Mouse (Mus musculus) embryonic facial prominence, embryonic 11.5 days (tissue): ENCODE results near the gene Sema6d. TPM values are rescaled to one million over a fixed set of nuclear protein-coding genes. Genes with fewer than 3 reads are reported as not detected.

Experiments
- ATAC-seq: fragments of 200-750 bp; cut with Nextera tagmentation; replicated peaks from 2 replicates; pipeline ENCODE4 v1.8.0; 2017; ENCODE audit warnings: low read depth; ENCODE audit not compliant: insufficient number of reproducible peaks, low FRiP score, low TSS enrichment
- DNase-seq: peaks from one replicate; pipeline ENCODE4 v3.0.0-alpha.2; 2015; ENCODE audit warnings: low spot score
- H3K27ac ChIP-seq: fragments of 300-500 bp; sonication (generic); replicated peaks from 2 replicates; pipeline ENCODE4 v1.5.1; 2014; ENCODE audit warnings: mild to moderate bottlenecking, low read depth, low read length, control low read depth
- H3K27me3 ChIP-seq: fragments of 300-500 bp; sonication (generic); 2 replicates; pipeline ENCODE4 v1.6.1; 2014; ENCODE audit warnings: mild to moderate bottlenecking, low read length, moderate library complexity, mixed read lengths; ENCODE audit not compliant: control insufficient read depth, insufficient read depth
- H3K36me3 ChIP-seq: fragments of 300-500 bp; sonication (generic); replicated peaks from 2 replicates; pipeline ENCODE4 v1.6.1; 2014; ENCODE audit warnings: low read depth, mild to moderate bottlenecking, low read length, moderate library complexity, mixed read lengths; ENCODE audit not compliant: control insufficient read depth, insufficient read depth
- H3K4me1 ChIP-seq: fragments of 300-500 bp; sonication (generic); 2 replicates; pipeline ENCODE4 v1.6.1; 2014; ENCODE audit warnings: low read length, mixed read lengths; ENCODE audit not compliant: control insufficient read depth, insufficient read depth
- H3K4me2 ChIP-seq: fragments of 300-500 bp; sonication (generic); 2 replicates; pipeline ENCODE4 v1.6.1; 2014; ENCODE audit warnings: low read depth, mild to moderate bottlenecking, control low read depth, low read length, moderate library complexity
- H3K4me3 ChIP-seq: fragments of 300-500 bp; sonication (generic); 2 replicates; pipeline ENCODE4 v1.5.1; 2014; ENCODE audit warnings: low read depth, low read length, control low read depth
- H3K9ac ChIP-seq: fragments of 300-500 bp; sonication (generic); replicated peaks from 2 replicates; pipeline ENCODE4 v1.6.1; 2014; ENCODE audit warnings: mild to moderate bottlenecking, control low read depth, low read length
- H3K9me3 ChIP-seq: fragments of 300-500 bp; sonication (generic); replicated peaks from 2 replicates; pipeline ENCODE4 v1.6.1; 2016; ENCODE audit warnings: mild to moderate bottlenecking, low read length, inconsistent platforms, mixed read lengths; ENCODE audit not compliant: control insufficient read depth
- WGBS: fragments of 180-500 bp; shearing (Covaris S2); extraction: QIAGEN DNeasy Blood & Tissue Kit; methylation state at CpG from one replicate; pipeline ENCODE4 v1.1.7; 2014; 5-methylcytosine and 5-hydroxymethylcytosine counted together
- polyA plus RNA-seq: library from polyadenylated mRNA; unstranded; fragments of >200 nt; fragmentation: Nextera tagmentation; extraction: Ambion mirVana; gene quantifications from 2 replicates; pipeline ENCODE4 v1.2.1, GENCODE M21; 2014

The Sema6d gene
- polyA plus RNA-seq, 1 experiment from 2014 or later, result 10.5 TPM

DNA sequence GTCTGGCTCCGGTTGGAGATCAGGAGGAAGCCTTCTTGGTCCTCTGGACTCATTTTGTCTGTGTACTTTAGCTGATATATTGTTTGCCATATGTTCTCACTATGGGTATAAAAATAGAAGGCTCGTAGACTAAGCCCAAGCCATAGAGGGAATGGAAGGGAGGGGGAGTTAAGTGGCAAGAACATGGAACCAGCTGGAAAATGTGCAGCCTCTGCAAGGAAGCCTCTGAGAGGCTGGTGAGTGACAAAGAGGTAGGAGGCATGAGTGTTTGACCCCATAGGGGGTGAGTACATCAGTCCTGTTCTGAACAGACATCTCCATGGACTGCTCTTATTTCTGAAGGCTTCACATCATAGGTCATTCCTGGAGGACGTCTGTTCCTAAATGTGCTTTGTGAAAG is 37.1 kb downstream of the Sema6d start:
- WGBS, result 63% methylated on average over 3 of the region's 3 CpGs
- ATAC-seq, result no peak

DNA sequence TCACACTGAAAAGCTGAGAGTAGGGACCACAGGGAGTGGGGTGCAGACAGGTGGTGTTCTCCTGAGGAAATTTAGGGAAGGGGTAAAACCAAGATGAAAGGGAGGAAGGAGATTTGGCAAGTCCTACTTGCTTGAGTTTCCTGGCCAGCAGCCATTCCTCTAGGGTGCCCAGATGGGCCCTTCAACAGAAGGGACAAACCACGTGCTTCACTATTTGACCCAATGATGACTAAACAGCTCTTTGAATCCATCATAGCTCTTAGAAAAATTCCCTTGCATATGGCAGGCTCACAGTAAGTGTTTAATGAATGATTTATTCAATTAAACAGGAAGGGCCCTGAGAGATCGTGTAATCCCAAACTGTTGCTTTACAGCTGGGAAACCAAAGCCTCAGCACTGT is 41.1 kb downstream of the Sema6d start:
- WGBS, result 82% methylated on average over 2 of the region's 2 CpGs
- ATAC-seq, result no peak
- no peaks in the 10 kb centered on the region for H3K4me1 ChIP-seq
- no peaks in the 10 kb centered on the region for H3K36me3 ChIP-seq
- H3K4me2 ChIP-seq, result no peak overlapping the region
- no peak for DNase-seq
- H3K4me3 ChIP-seq, result no peak overlapping the region
- H3K9ac ChIP-seq, result no peak overlapping the region
- H3K9me3 ChIP-seq, result no peaks in the 10 kb centered on the region
- H3K27me3 ChIP-seq, result no peaks in the 10 kb centered on the region
- H3K27ac ChIP-seq, result no peak overlapping the region

More for the DNA sequence above, 37.1 kb downstream of the Sema6d start:
- Histone ChIP-seq H3K4me3 (no peak overlapping the region), H3K9me3 (no peaks in the 10 kb centered on the region), H3K27ac (no peak overlapping the region), H3K4me2 (no peak overlapping the region), H3K27me3 (no peaks in the 10 kb centered on the region), H3K9ac (no peak overlapping the region), H3K36me3 (no peaks in the 10 kb centered on the region), H3K4me1 (no peaks in the 10 kb centered on the region)
- DNase-seq, result no peak

GRCm38 (mm10) chr2:124141510-124142044 is 51.8 kb downstream of the Sema6d start:
- no peaks in the 10 kb centered on the region for H3K27me3 ChIP-seq
- no peak for ATAC-seq
- 76% methylated on average over 3 of the region's 3 CpGs for WGBS
- H3K9ac ChIP-seq, result no peak overlapping the region
- H3K4me3 ChIP-seq, result no peak overlapping the region
- H3K4me1 ChIP-seq, result no peaks in the 10 kb centered on the region
- H3K36me3 ChIP-seq, result no peaks in the 10 kb centered on the region
- no peak overlapping the region for H3K27ac ChIP-seq
- no peak for DNase-seq
- no peak overlapping the region for H3K4me2 ChIP-seq
- no peaks in the 10 kb centered on the region for H3K9me3 ChIP-seq

DNA sequence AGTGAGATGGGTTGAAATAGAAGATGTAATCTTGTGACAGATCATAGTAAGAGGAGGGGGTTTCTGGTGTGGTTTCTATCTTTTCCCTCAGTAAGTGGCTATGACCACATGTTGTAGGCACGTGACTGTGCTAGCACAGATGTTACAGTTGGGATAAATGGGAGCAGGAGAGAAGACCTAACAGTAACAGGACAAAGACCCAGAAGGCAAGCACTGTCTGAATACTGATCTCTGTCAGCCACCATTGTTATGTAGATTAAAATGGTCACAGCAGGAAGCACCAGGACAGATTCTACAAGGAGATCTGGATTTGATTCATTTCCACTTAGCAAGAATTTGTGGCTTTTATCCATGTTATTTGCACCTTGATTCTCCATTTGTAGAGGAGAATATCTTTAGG is 55.8 kb downstream of the Sema6d start:
- WGBS, result 14% methylated on average over 1 of the region's 1 CpGs
- Histone ChIP-seq H3K4me1 (no peaks in the 10 kb centered on the region), H3K4me2 (no peak overlapping the region), H3K4me3 (no peak overlapping the region), H3K27ac (no peak overlapping the region), H3K36me3 (no peaks in the 10 kb centered on the region), H3K9me3 (no peaks in the 10 kb centered on the region), H3K9ac (no peak overlapping the region), H3K27me3 (no peaks in the 10 kb centered on the region)
- DNase-seq (no peak), ATAC-seq (no peak)

DNA sequence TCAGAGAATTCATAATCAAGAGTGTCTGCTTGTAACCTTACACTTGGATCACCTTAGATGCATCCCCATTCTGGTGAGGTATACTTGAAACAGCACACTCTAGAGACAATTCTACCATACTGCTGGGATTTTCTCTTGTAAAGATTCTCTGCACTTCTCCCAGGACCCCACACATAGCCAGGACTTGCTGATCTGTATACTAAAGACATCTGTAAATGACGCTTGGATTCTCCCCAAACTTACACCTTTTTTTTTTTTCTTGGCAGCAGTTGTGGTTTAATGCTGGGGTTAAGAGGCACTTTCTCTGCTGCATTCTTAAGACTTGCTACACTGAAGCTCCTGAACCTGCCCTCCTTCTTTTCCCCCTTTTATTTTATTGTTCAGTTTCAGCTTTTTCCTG is 68.4 kb downstream of the Sema6d start:
- DNase-seq, result no peak
- no peak overlapping the region for H3K27ac ChIP-seq
- 48% methylated on average over 1 of the region's 1 CpGs for WGBS
- H3K36me3 ChIP-seq, result no peaks in the 10 kb centered on the region
- no peaks in the 10 kb centered on the region for H3K9me3 ChIP-seq
- ATAC-seq, result no peak
- H3K4me2 ChIP-seq, result no peak overlapping the region
- H3K9ac ChIP-seq, result no peak overlapping the region
- H3K27me3 ChIP-seq, result no peaks in the 10 kb centered on the region
- no peaks in the 10 kb centered on the region for H3K4me1 ChIP-seq
- no peak overlapping the region for H3K4me3 ChIP-seq

DNA sequence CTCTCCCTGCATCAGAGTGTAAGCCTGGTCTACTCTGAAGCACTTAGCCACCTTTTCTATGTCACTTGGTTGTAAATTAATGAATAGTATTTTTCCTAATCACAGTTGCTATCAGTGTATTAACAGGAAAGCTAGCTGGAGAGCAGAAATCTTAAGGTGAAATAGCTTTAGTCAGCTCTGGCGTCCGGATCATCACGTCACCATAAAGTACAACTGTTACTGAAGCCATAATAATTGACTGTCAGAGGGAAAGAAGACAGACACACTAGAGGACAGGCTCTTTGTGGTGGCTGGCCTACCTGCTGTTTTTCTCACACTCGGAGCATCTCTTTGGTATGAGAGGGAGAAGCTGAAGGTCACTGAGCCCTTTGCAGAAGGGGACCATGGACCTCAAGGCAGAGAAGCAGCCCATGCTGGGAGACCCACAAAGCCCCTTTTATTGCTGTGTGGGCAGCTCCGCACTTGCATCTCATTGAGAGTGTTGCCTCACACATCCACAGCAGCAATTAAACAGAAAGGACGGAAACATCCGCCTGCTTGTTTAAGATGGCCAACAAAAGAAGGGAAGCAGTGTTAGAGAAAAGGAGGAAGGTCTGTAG is 72.3 kb downstream of the Sema6d start:
- DNase-seq (peak; percentile 15), ATAC-seq (no peak)
- Histone ChIP-seq H3K27me3 (no peaks in the 10 kb centered on the region), H3K4me2 (no peak overlapping the region), H3K9ac (no peak overlapping the region), H3K27ac (no peak overlapping the region), H3K4me1 (no peaks in the 10 kb centered on the region), H3K36me3 (no peaks in the 10 kb centered on the region), H3K4me3 (no peak overlapping the region), H3K9me3 (no peaks in the 10 kb centered on the region)
- WGBS, result 54% methylated on average over 7 of the region's 7 CpGs

- WGBS, result 100% methylated on average over 1 of the region's 1 CpGs
- H3K27me3 ChIP-seq, result no peaks in the 10 kb centered on the region
- H3K4me3 ChIP-seq, result no peak overlapping the region
- DNase-seq (no peak), ATAC-seq (no peak)
- H3K9me3 ChIP-seq, result no peaks in the 10 kb centered on the region
- no peaks in the 10 kb centered on the region for H3K36me3 ChIP-seq
- H3K4me1 ChIP-seq, result no peaks in the 10 kb centered on the region
- H3K4me2 ChIP-seq, result no peak overlapping the region
- H3K27ac ChIP-seq, result no peak overlapping the region
- H3K9ac ChIP-seq, result no peak overlapping the region
These were observed 78.6 kb downstream of the Sema6d start for GRCm38 (mm10) chr2:124168411-124168810.

GRCm38 (mm10) chr2:124171718-124172117 is 81.9 kb downstream of the Sema6d start:
- Histone ChIP-seq H3K27me3 (no peaks in the 10 kb centered on the region), H3K9ac (no peak overlapping the region), H3K4me2 (no peak overlapping the region), H3K36me3 (no peaks in the 10 kb centered on the region), H3K4me3 (no peak overlapping the region), H3K27ac (no peak overlapping the region), H3K9me3 (no peaks in the 10 kb centered on the region), H3K4me1 (no peaks in the 10 kb centered on the region)
- DNase-seq (peak; percentile 6), ATAC-seq (0 out of 2 replicates have a peak, but pooled peaks have one; percentile 18)
- 61% methylated on average over 3 of the region's 3 CpGs for WGBS
